Mouse (Mus musculus) midbrain, embryonic 14.5 days (tissue): Measurements from ENCODE around the gene Cnih4. TPM values are rescaled to one million over a fixed set of nuclear protein-coding genes. Genes with fewer than 3 reads are reported as not detected.

ENCODE experiments used
- ATAC-seq: fragments of 200-750 bp; cut with Nextera tagmentation; 2 replicates; pipeline ENCODE4 v1.8.0; 2017; ENCODE audit warnings: moderate number of reproducible peaks, moderate library complexity; ENCODE audit not compliant: low FRiP score, low TSS enrichment
- DNase-seq: peaks from one replicate; pipeline ENCODE4 v3.0.0-alpha.2; 2015
- H3K27ac ChIP-seq: fragments of 300-500 bp; sonication (generic); replicated peaks from 2 replicates; pipeline ENCODE4 v1.5.1; 2014; ENCODE audit warnings: mild to moderate bottlenecking, low read depth, low read length, moderate library complexity
- H3K27me3 ChIP-seq: fragments of 300-500 bp; sonication (generic); 2 replicates; pipeline ENCODE4 v1.6.1; 2014; ENCODE audit warnings: low read length, control low read depth, mixed read lengths; ENCODE audit not compliant: control insufficient read depth, insufficient read depth
- H3K36me3 ChIP-seq: fragments of 300-500 bp; sonication (generic); 2 replicates; pipeline ENCODE4 v1.6.1; 2014; ENCODE audit warnings: low read length, control low read depth; ENCODE audit not compliant: control insufficient read depth, insufficient read depth
- H3K4me1 ChIP-seq: fragments of 300-500 bp; sonication (generic); 2 replicates; pipeline ENCODE4 v1.6.1; 2014; ENCODE audit warnings: mild to moderate bottlenecking, antibody characterized with exemption, low read length, control low read depth; ENCODE audit not compliant: control insufficient read depth, insufficient read depth
- H3K4me2 ChIP-seq: fragments of 300-500 bp; sonication (generic); 2 replicates; pipeline ENCODE4 v1.6.1; 2014; ENCODE audit warnings: mild to moderate bottlenecking, low read length, moderate library complexity
- H3K4me3 ChIP-seq: fragments of 300-500 bp; sonication (generic); replicated peaks from 2 replicates; pipeline ENCODE4 v1.5.1; 2014; ENCODE audit warnings: low read depth, low read length
- H3K9ac ChIP-seq: fragments of 300-500 bp; sonication (generic); replicated peaks from 2 replicates; pipeline ENCODE4 v1.6.1; 2014; ENCODE audit warnings: mild to moderate bottlenecking, low read length, moderate library complexity
- H3K9me3 ChIP-seq: fragments of 300-500 bp; sonication (generic); 2 replicates; pipeline ENCODE4 v1.6.1; 2016; ENCODE audit warnings: low read length, control low read depth, mixed read lengths; ENCODE audit not compliant: control insufficient read depth
- WGBS: fragments of 180-500 bp; shearing (Covaris S2); extraction: QIAGEN DNeasy Blood & Tissue Kit; methylation state at CpG from one replicate; pipeline ENCODE4 v1.1.7; 2014; 5-methylcytosine and 5-hydroxymethylcytosine counted together
- polyA plus RNA-seq: library from polyadenylated mRNA; unstranded; fragments of >200 nt; fragmentation: Nextera tagmentation; extraction: Ambion mirVana; gene quantifications from 2 replicates; pipeline ENCODE4 v1.2.1, GENCODE M21; 2014

Cnih4 gene
- polyA plus RNA-seq, 1 experiment from 2014 or later: 58.0 TPM

DNA sequence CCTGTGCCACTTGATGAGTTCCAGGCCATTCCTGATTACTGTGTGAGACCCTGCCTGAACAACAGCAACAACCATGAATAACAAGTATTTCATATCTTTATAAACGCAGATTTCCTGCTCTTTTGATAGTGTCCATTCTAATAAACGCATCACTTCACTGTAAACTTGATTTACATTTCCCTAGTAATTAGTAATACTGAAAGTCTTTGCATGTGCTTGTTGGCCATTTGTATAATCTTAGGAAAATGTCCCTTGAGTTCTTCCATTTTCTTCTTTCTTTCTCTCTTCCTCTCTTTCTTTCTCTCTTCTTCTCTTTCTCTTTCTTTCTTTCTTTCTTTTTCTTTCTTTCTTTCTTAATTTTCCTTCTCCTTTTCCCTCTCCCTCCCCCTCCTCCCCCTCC lies 1.7 kb downstream of the Cnih4 start:
- H3K27me3 ChIP-seq: no peaks in the 10 kb centered on the region
- H3K27ac ChIP-seq: no peak overlapping the region
- 82% methylated on average over 2 of the region's 2 CpGs for WGBS
- no peak overlapping the region for H3K4me3 ChIP-seq
- no peak overlapping the region for H3K4me2 ChIP-seq
- H3K36me3 ChIP-seq: peaks cover 6% of the 10 kb centered on the region; the same call in 1 of the 2 replicates
- DNase-seq (no peak), ATAC-seq (no peak)
- H3K4me1 ChIP-seq: peaks cover 10% of the 10 kb centered on the region
- no peak overlapping the region for H3K9ac ChIP-seq
- no peaks in the 10 kb centered on the region for H3K9me3 ChIP-seq

DNA sequence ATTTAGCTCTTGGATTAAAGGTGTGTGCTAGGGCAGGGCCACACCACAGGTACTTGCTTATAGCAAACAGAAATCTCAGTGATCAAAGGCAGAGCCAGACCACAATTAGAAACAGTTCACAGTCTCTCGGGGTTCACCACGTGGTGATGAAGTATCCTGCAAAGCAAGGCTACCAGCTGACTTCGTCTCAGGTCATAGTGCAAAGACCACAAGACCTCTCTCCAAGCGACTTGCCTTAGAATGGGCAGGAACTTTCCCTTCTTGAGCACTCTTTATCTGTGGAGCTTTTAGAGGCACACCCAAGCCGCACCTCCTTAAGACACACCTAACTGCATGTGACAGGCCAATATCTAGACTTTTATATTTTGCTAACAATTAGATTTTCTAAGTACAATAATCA lies 4.0 kb downstream of the Cnih4 start:
- peaks cover 18% of the 10 kb centered on the region for H3K4me1 ChIP-seq
- H3K36me3 ChIP-seq: no peaks in the 10 kb centered on the region
- H3K4me3 ChIP-seq: no peak overlapping the region
- H3K27me3 ChIP-seq: no peaks in the 10 kb centered on the region
- H3K9ac ChIP-seq: no peak overlapping the region
- ATAC-seq (no peak), DNase-seq (no peak)
- H3K27ac ChIP-seq: no peak overlapping the region
- H3K9me3 ChIP-seq: no peaks in the 10 kb centered on the region
- no peak overlapping the region for H3K4me2 ChIP-seq
- WGBS: 76% methylated on average over 5 of the region's 5 CpGs

DNA sequence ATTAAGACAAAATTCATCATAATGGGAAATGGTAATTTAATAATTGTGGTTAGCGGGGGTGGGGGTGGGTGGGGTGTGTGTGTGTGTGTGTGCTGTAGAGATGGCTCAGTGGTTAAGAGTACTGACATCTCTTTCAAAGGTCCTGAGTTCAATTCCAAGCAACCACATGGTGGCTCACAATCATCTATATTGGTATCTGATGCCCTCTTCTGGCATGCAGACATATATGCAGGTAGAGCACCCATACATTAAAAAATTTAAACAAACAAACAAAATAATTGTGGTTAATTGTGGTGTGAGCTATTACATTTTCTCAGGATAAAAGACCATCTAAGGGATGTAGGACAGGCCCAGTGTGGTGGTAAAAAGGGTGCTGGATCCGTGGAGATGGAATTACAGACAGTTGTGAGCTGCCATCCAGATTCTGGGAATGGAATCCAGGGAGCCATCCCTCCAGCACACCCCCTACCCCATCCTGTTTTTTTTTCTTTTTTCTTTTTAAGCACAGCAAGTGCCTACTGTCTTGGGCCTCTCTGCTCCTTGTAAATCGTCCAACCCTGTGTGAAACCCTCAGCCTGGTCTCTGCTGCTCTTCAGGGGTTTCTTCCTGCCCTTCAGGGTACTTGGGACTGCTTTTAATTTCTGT lies 5.0 kb downstream of the Cnih4 start:
- 77% methylated on average over 3 of the region's 3 CpGs for WGBS
- no peaks in the 10 kb centered on the region for H3K27me3 ChIP-seq
- H3K9ac ChIP-seq: no peak overlapping the region
- DNase-seq (no peak), ATAC-seq (no peak)
- no peaks in the 10 kb centered on the region for H3K36me3 ChIP-seq
- no peak overlapping the region for H3K4me3 ChIP-seq
- H3K4me2 ChIP-seq: no peak overlapping the region
- peaks cover 18% of the 10 kb centered on the region for H3K4me1 ChIP-seq
- H3K27ac ChIP-seq: no peak overlapping the region
- H3K9me3 ChIP-seq: no peaks in the 10 kb centered on the region

DNA sequence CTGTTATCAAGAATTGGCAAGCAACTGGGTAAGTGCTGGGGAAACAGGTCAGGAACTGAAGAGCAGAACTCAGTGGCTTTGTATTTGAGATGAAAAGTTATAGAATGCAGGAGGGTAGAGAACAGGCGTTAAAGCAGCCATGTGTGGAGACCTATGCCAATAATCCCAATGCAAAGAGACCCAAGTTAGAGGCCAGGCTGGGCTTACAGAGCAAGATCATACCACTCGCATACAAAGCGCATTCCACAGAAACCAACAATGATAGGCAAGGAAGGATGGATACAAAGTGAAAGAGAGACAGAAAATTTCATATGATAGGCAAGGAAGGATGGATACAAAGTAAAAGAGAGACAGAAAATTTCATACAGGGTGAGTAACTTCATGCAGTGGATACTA lies 5.9 kb downstream of the Cnih4 start:
- Histone ChIP-seq H3K4me1 (peaks cover 12% of the 10 kb centered on the region), H3K9ac (no peak overlapping the region), H3K4me3 (no peak overlapping the region), H3K4me2 (no peak overlapping the region), H3K27me3 (no peaks in the 10 kb centered on the region), H3K27ac (no peak overlapping the region), H3K36me3 (no peaks in the 10 kb centered on the region), H3K9me3 (no peaks in the 10 kb centered on the region)
- ATAC-seq (0 out of 2 replicates have a peak, but pooled peaks have one; percentile 25), DNase-seq (no peak)
- WGBS: 64% methylated on average over 3 of the region's 3 CpGs

DNA sequence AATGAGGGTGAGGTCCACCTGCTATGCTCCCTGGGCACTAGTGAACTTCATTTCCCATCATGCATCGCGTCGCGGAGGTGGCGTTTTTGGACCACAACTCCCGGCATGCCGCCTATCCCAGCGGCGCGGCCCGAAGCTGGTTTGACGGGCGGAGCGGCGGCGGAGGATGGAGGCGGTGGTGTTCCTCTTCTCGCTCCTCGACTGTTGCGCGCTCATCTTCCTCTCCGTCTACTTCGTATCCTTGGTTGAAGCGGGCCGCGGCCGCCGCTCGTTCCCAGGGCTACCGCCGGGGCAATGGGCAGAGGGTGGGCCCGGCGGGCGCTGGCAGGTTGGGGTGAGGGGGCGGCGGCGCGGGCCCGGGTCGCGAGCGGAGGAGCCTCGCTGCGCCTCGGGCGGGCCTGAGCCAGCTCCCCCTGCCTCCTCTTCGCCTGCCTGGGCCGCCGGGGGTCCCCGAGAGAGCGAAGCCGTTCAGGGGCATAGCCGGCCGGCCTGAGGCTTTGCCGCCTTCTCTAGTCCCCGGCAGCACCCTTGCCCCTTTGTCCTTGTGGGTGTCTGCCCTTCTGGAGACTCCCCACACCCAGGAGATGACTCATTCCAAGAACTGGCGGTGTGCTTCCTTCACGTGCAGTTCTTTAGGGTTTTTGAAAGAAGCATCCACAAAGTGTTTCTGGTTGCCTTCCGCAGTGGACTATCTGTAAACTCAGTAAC lies 6.5 kb downstream of the Cnih4 start:
- ATAC-seq: peak; percentile 92
- no peaks in the 10 kb centered on the region for H3K9me3 ChIP-seq
- peak overlapping the region; percentile 94 for H3K9ac ChIP-seq
- no peaks in the 10 kb centered on the region for H3K36me3 ChIP-seq
- 1% methylated on average over 58 of the region's 59 CpGs for WGBS
- DNase-seq: peak; percentile 97
- H3K4me2 ChIP-seq: peak overlapping the region; percentile 75
- peak overlapping the region; percentile 98 for H3K4me3 ChIP-seq
- no peaks in the 10 kb centered on the region for H3K27me3 ChIP-seq
- H3K27ac ChIP-seq: peak overlapping the region; percentile 89
- peaks cover 12% of the 10 kb centered on the region for H3K4me1 ChIP-seq

DNA sequence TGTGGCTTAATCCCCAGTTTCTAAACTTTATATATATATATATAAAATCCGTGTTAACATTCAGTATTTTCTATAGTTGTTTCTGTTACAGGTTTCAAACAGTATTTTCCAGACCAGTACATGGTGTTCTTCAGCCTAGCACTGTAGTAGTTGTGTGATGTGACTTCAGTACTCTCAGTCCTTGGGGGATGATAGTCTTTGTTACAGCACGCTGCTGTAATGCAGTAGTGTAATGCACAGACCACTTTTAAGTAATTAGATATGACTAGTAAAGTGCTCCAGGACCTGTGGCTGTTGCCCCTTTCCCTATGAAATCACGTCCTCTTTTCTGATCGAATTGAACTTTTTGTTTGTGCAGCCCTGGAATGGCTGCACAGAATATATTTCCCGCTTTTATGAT lies 7.0 kb downstream of the Cnih4 start:
- Histone ChIP-seq H3K9ac (peak overlapping the region; percentile 94), H3K36me3 (no peaks in the 10 kb centered on the region), H3K4me2 (peak overlapping the region; percentile 75), H3K27me3 (no peaks in the 10 kb centered on the region), H3K9me3 (no peaks in the 10 kb centered on the region), H3K27ac (no peak overlapping the region), H3K4me3 (peak overlapping the region; percentile 98), H3K4me1 (peaks cover 12% of the 10 kb centered on the region)
- ATAC-seq (no peak), DNase-seq (no peak)
- 39% methylated on average over 5 of the region's 5 CpGs for WGBS

DNA sequence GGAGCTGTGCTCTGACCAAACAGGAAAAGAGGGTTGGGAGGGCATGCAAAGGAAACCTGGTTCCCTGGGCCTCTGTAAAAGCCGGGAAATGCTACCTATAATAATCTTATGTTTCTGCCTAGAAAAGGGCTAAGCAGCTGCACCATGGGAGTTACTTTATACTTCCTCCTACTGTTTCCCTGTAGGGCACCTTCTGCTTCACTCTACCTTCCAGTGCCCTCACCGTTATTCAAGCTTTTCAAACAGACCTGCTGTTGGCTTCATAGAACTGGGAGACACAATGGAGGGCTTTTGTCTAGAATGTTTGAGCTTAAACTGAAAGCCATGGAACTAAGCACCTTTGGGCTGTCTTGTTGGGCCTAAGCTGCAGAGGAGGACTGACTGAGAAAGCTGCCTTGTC lies 23.3 kb downstream of the Cnih4 start:
- H3K36me3 ChIP-seq: peaks cover 66% of the 10 kb centered on the region
- no peak overlapping the region for H3K27ac ChIP-seq

DNA sequence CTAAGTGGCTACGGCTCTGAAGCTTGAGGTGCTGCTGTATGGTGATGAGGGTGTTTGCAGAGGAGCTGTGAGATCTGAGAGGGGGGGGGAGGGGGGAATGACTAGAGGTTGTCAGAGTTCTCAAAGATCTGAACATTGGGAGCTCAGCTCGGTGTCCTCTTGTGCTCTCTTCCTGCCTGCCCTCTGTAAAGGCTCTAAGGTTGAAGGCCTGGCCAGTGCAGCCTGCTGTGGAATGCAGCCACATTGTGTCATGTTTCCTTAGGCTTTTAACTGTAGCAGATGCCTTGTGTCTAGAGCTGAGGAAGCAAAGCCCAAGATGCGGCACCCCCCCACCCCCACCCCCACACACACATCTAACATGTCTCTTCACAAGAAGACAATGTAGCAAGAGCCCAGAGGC lies 23.9 kb downstream of the Cnih4 start:
- H3K36me3 ChIP-seq: peaks cover 60% of the 10 kb centered on the region
- no peak overlapping the region for H3K4me3 ChIP-seq
- no peaks in the 10 kb centered on the region for H3K27me3 ChIP-seq
- no peak overlapping the region for H3K27ac ChIP-seq
- H3K4me1 ChIP-seq: no peaks in the 10 kb centered on the region
- no peak overlapping the region for H3K4me2 ChIP-seq
- 82% methylated on average over 3 of the region's 3 CpGs for WGBS
- H3K9me3 ChIP-seq: no peaks in the 10 kb centered on the region
- no peak overlapping the region for H3K9ac ChIP-seq
- DNase-seq: no peak
- ATAC-seq: no peak

More for the DNA sequence above, 23.3 kb downstream of the Cnih4 start:
- Histone ChIP-seq H3K27me3 (no peaks in the 10 kb centered on the region), H3K9ac (no peak overlapping the region), H3K4me2 (no peak overlapping the region), H3K9me3 (no peaks in the 10 kb centered on the region), H3K4me3 (no peak overlapping the region), H3K4me1 (no peaks in the 10 kb centered on the region)
- no peak for ATAC-seq
- 89% methylated on average over 2 of the region's 2 CpGs for WGBS
- DNase-seq: no peak

DNA sequence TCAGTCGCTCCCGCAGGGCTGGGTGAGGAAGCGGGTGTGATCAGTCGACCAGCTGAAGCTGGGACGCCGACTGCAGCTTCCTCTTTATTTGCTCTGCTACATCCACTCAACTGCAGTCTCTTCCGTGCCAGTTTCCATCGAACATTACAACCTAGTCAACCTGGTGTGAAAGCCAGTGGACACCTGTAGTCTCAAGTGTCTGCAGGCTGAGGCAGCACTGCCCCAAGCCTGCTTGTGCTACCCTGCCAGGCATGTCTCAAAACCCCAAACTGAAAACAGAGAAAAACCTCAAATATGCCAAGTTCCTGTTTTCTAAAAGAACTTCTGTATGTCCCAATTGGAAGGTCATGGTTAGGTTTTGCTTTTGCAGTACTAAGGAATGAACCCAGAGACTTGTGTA lies 25.7 kb downstream of the Cnih4 start:
- Histone ChIP-seq H3K9ac (no peak overlapping the region), H3K4me2 (no peak overlapping the region), H3K4me1 (no peaks in the 10 kb centered on the region), H3K36me3 (peaks cover 51% of the 10 kb centered on the region), H3K9me3 (no peaks in the 10 kb centered on the region), H3K27ac (no peak overlapping the region), H3K27me3 (no peaks in the 10 kb centered on the region), H3K4me3 (no peak overlapping the region)
- WGBS: 89% methylated on average over 8 of the region's 8 CpGs
- no peak for DNase-seq
- ATAC-seq: no peak
